Mouse (Mus musculus) heart, adult 2 months (tissue): ENCODE measurements around the gene Il9r.

ENCODE experiments used
- CTCF ChIP-seq: fragments of 200-600 bp; IDR thresholded peaks from 2 replicates; pipeline ENCODE4 v1.8.1; 2022; ENCODE audit warnings: antibody characterized with exemption, mild to moderate bottlenecking, moderate library complexity
- POLR2A ChIP-seq: fragments of 200-500 bp; IDR thresholded peaks from 2 replicates; pipeline ENCODE4 v1.6.1; 2011; ENCODE audit warnings: mild to moderate bottlenecking, low read depth, low read length, control low read depth; ENCODE audit not compliant: insufficient read depth

DNA sequence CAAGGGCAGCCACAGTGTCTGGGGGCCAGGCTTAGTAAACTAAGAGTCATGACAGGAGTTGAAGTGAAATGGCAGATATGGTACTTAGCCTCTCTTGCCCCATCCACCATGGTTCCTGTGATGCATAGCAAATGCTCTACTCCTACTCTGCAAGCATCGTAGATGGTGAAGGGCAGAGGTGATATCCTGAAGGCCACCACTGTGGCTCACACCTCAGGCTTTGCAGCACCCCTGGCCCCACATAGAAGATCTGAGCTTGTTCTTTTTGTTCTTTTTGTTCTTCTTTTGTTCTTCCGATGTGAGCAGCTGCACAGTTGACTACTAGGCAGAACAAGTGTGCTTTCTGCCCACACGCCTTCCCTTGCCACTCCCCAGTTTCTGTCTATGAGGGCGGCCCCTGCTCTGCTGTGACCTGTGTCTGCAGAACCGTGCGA lies 60.5 kb downstream of the Il9r start:
- TF ChIP-seq CTCF (no peak), POLR2A (no peak)
